Mouse (Mus musculus) skeletal muscle tissue, adult 2 months (tissue): ENCODE data around the gene Lmf2.

Source experiments
- DNase-seq: peaks from one replicate; pipeline ENCODE4 v3.0.0-alpha.2; 2012; ENCODE audit warnings: low read depth, low spot score

Lmf2 gene

DNA sequence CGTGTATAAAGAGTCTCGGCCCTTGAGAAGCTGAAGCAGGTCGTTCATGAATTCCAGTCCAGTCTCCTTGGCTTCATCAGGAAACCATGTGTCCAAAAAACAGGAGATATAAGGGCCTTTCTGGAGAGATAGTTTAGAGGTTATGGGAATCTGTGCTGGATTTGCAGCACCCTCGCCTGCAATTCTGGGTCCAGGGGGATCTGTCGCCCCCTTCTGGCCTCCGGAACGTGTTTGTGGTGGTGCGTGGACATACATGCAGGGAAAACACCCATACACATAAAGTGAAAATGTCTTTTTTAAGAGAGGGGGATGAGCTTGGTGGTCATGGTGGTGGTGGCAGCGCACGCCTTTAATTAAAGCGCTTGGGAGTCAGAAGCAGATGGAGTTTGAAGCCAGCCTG lies 39.3 kb downstream of the Lmf2 start:
- no peak for DNase-seq

DNA sequence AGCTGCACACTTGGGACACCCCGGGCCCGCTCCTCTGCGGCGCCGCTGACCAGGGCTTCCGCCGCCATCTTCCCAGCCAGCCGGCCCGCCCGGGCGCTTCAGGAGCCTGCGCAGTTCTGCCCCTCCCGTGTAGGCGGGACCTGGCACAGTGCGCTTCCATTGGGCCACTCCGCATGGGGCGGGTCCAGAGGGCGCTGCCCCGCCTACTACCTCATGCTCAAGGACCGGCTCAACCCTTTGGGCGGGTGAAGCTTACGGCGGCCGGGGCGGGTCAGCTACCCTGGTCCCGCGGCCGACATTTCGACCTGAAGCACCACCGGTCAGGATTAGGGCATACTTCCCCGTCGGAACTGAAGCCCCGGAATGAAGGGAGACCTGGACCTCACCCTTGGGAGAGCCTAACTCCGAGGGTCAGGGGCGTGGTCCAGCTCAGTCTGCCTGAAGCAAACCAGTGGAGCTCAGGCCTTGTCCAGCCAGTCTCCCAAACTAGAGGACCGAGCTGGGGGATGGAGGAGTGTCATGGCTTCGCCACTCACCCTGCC lies 40.2 kb downstream of the Lmf2 start, which contains the start of gene Sbf1:
Sbf1 (minus strand) TSS at position 122 of the 542 bp plus-strand sequence.
- DNase-seq = peak; percentile 97

DNA sequence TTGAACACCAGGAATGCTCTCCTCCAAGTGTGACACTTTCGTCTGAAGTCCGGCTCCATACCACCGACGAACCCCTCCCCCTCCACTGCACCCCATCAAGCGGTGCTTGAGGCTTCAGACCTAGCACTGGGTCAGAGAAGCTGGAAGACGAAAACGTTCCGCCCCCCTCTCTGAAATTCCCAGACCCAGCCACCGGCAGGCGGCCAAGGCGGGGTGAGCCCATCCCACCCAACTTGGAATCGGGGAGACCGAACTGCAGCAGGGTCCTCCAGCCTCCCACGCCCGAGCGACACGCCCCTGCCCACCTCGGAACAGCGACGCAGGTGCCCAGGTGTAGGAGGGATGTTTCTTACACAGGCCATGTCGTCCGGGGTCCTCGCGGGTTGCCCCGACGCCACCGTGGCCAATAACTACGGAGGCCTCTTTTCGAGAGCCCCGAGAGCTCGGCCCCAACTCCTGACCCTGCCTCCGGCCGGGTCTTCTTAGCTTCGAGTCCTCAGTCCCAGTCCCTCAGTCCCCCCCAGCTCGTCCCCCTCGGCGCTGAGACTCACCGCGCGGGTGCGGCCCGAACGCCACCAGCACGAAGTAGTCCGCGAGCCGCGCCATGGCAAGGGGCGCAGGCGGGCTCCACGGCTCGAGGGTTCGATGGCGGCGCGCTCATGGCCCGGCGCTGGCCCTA lies 40.8 kb downstream of the Lmf2 start:
- DNase-seq = no peak

DNA sequence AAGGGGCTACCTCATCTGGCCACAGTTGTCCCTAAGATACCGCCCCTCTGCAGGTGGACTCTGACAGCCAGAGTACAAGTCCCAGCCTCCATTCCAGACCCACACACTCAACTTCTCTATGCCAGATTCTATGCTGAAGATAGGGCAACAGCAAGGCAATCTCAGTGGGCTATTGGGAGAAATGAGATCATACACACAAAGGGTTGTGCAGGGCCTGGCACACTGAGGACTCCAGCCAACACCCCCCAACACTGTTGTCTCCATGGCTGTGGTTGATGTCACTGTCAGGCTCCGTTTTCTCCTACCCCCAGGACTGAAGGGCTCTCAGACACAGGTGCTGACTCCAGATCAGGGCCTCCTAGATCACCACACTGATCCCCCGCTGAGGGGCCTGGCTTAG lies 41.4 kb downstream of the Lmf2 start:
- no peak for DNase-seq

DNA sequence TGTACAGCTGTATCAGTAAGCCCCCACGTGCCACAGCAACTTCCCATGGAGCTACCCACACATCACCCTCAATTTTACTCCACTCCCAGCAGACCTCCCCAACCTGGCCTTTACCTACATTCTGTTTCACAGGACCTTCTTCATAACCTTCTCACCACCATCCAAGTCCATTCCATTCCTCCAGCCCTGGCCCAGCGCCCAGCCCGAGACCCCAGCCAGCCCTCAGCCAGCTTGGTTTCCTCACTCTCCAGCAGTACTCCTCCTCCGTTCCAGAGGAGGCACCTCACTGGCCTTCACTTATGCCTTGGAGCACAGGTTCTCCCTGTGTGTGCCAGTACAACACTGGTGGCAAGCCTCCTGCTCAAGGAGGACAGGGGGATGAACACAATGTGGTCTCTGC lies 42.1 kb downstream of the Lmf2 start:
- DNase-seq = no peak

DNA sequence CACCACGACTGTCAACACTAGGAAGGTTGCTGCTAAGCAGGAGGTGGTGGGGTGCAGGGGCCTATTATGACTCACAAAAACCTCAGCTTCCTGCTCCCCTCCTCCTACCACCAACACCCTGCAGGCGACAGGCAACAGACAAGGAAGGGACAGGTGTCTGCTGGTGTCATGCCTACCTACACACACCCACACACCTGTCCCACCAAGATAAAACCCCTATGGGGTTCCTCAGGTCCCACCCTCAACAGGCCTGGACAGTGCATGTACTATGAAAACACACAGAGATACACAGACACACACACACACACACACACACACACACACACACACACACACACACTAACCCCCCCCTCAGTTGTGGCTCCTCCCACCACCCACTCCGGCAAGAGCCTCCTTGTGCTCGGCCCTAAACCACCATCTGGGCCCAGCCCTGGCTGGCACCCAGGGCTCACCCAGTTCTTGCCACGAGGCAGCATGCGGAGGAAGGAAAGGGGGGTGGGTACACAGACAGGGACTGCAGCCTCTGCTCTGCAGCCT lies 45.4 kb downstream of the Lmf2 start:
- DNase-seq = no peak

DNA sequence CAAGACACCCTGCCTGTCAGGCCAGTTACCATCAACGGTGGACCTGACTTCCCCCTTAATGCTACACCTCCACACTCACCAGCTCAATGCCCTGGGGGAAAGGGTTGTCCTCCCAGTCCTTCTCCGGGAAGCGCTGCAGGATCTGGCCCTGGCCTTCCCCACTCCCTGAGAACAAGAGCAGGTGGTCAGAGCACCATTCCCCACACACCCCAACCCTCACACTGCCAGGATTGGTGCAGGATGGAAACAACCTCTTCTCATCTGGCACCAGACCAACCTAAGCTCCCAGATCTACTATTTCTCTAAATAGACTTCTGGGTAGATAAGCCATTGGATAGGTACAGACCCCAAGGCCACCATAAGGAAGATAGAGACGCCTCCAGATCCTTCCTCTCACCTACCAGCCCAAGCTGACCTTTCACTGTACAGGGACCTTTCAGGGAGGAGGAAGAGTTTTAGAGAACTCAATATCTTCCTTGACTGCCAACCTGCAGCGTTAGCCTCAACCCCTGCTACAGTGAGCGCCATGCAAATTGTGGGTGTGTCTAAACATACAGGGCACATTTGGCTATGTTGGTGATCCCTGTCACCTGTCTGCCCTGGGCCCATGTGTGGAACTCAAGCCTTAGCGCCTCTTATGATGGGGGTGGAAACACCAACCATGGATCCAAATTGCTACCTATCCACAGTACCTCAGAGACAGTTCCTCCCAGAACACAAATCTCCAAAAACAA lies 46.9 kb downstream of the Lmf2 start:
- DNase-seq = no peak

DNA sequence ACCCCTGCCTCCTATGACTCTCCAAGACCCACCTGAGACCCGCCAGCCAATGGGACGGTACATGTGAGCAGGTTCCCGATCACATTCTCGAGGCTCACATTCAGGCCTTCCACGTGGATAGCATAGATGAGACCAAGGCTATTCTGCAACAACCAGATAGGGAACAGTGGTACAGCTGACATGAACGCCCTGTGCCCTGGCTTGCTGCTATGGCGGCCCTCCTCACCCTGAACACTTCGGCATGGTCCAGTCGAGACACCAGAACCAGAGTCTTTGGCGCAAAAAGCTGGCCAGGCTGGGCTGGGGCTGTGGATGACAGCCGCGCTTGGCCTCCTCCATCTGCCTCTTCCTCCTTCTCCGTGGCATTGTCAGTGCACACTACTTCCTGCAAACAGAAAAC lies 48.0 kb downstream of the Lmf2 start:
- DNase-seq = no peak

DNA sequence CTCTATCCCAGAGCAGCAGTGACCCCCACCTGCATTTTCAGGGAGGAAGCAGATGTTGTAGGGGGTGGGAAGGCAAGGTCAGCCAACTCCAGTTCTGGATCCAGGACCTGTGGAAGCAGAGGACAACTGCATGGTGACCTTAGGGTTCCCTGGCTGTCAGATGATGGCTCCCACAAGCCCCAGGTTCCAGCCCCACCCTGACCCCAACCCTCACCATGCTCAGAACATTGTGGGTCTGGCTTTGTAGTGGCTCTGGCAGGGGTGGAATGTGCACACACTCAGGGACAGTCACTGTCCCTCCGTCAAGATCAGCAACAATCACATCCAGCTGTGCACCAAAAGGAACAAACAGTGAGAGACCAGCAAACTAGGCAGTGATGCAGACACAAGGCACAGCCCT lies 49.5 kb downstream of the Lmf2 start:
- DNase-seq = no peak
